9 mouse cellular contexts compared by ENCODE assay signal in the genomic region with DNA sequence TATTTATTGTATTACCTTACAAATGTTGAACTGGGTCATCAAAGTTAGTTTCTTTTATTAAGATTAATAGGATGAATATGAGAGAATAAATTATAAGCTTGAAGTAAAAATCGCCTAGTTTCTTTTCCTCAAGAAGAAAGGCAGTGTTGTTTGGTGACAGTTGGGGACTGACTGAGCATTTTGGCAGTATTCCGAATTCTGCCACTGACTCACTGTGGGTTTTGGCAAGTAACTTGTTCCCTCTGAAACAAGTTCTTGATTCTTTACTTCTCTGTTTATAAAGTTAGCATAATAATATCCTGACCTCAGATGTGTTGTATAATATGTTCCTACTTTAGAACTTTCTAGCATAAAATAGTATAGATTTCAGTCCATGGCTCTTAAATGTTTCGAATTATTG. TPM values are rescaled to one million over a fixed set of nuclear protein-coding genes. Genes with fewer than 3 reads are reported as not detected.
A peak's percentile ranks its signal among the peaks of the same experiment; 100 is the strongest.
DNase-seq lines count a peak whose midpoint lies in the region; ATAC-seq lines count a peak whose summit lies in the region.
"Had no signal": no experiment of that assay in that cellular context is flagged by ENCODE, and none has a peak within 500 bp of the region (broad histone marks: within the 10 kb centered on the region; RNA-seq: fewer than 3 reads in every experiment).

No protein-coding gene starts in this region.

- no peak for ATAC-seq in hindbrain, embryonic 14.5 days (ENCODE audit: low FRiP score)

- 82% methylated on average over 3 of the region's 3 CpGs for WGBS in hindbrain, embryonic 14.5 days
- WGBS in hindbrain, embryonic 10.5 days, result 89% methylated on average over 3 of the region's 3 CpGs

- no peaks in the 10 kb centered on the region for H3K27me3 ChIP-seq in hindbrain, embryonic 14.5 days (ENCODE audit: control insufficient read depth, insufficient read depth, low read length)
- H3K27me3 ChIP-seq in hindbrain, embryonic 10.5 days (ENCODE audit: insufficient read depth, poor library complexity, severe bottlenecking), result no peaks in the 10 kb centered on the region
- H3K27me3 ChIP-seq: limb, embryonic 12.5 days had no signal

- peak; percentile 58 for DNase-seq in hindbrain, embryonic 14.5 days (ENCODE audit: low spot score)
- no peak for DNase-seq in hindbrain, embryonic 10.5 days (ENCODE audit: low spot score)
- peak; percentile 53 for DNase-seq in adrenal gland, postnatal 25 days
- peak; percentile 1 for DNase-seq in gonadal fat pad, adult 2 months (ENCODE audit: low read depth)
- DNase-seq in lung, postnatal 14 days, result peak; percentile 6
- no peak for DNase-seq in spleen, postnatal 10 days (ENCODE audit: low spot score in 2 of 2)
- DNase-seq in spleen, adult 18-20 months, result no peak
- DNase-seq in natural killer cell, adult 2 months (ENCODE audit: low spot score in 2 of 2), result no peak

- no peak overlapping the region for H3K27ac ChIP-seq in hindbrain, embryonic 14.5 days
- H3K27ac ChIP-seq in hindbrain, embryonic 10.5 days, result no peak overlapping the region
- H3K27ac ChIP-seq: limb, embryonic 12.5 days had no signal

- H3K4me2 ChIP-seq in hindbrain, embryonic 14.5 days (replicated peaks), result no peak overlapping the region
- H3K4me2 ChIP-seq: limb, embryonic 12.5 days had no signal

- no peaks in the 10 kb centered on the region for H3K4me1 ChIP-seq in hindbrain, embryonic 14.5 days (replicated peaks; ENCODE audit: control insufficient read depth, insufficient read depth, low read length)
- no peaks in the 10 kb centered on the region for H3K4me1 ChIP-seq in hindbrain, embryonic 10.5 days (replicated peaks)
- H3K4me1 ChIP-seq: limb, embryonic 12.5 days had no signal

- H3K4me3 ChIP-seq in hindbrain, embryonic 14.5 days (replicated peaks; ENCODE audit: low read length), result no peak overlapping the region
- H3K4me3 ChIP-seq in hindbrain, embryonic 10.5 days, result no peak overlapping the region
- H3K4me3 ChIP-seq: limb, embryonic 12.5 days had no signal

- H3K9ac ChIP-seq in hindbrain, embryonic 14.5 days, result no peak overlapping the region
- H3K9ac ChIP-seq: limb, embryonic 12.5 days had no signal

- H3K9me3 ChIP-seq in hindbrain, embryonic 14.5 days (ENCODE audit: control insufficient read depth, low read length), result no peaks in the 10 kb centered on the region
- H3K9me3 ChIP-seq in hindbrain, embryonic 10.5 days, result no peaks in the 10 kb centered on the region
- H3K9me3 ChIP-seq: limb, embryonic 12.5 days had no signal

- peaks cover 34% of the 10 kb centered on the region for H3K36me3 ChIP-seq in hindbrain, embryonic 14.5 days (replicated peaks; ENCODE audit: control insufficient read depth, insufficient read depth)
- peaks cover 49% of the 10 kb centered on the region for H3K36me3 ChIP-seq in hindbrain, embryonic 10.5 days

RNA-seq across cellular contexts. Expression of gene Ccdc88a, which starts 55.3 kb away (rescaled TPM):
- 66.8 and 68.2 TPM in 2 replicates for polyA plus RNA-seq in hindbrain, embryonic 14.5 days (2014; fragmentation: Nextera tagmentation; extraction: Ambion mirVana)
- polyA plus RNA-seq in hindbrain, embryonic 10.5 days (2016; fragmentation: Nextera tagmentation; extraction: Ambion mirVana), result 32.4 and 39.0 TPM in 2 replicates
- 20.1 and 23.1 TPM in 2 replicates for total RNA-seq in adrenal gland, postnatal 25 days (2021)
- 1.4 and 1.6 TPM in 2 replicates for polyA plus RNA-seq in gonadal fat pad, adult 2 months (2012; rRNA removed)

Comparison
In these comparisons a context has a peak if more than half of its experiments do, and no peak if none do; other contexts are left out.
1. DNase-seq: peak in hindbrain, embryonic 14.5 days (single experiment), adrenal gland, postnatal 25 days (single experiment), gonadal fat pad, adult 2 months (single experiment) and lung, postnatal 14 days (single experiment); none in hindbrain, embryonic 10.5 days (single experiment), spleen, postnatal 10 days (0 of 2), spleen, adult 18-20 months (0 of 2) and natural killer cell, adult 2 months (0 of 2).
2. RNA of gene Ccdc88a, which starts 55.3 kb away (polyA plus RNA-seq): 66.8 to 68.2 TPM in hindbrain, embryonic 14.5 days and 32.4 to 39.0 TPM in hindbrain, embryonic 10.5 days; 1.4 to 1.6 TPM in gonadal fat pad, adult 2 months; every median in the first group is over 10 times any median in the second.